ENCODE assay signal across 17 mouse cellular contexts in the genomic region with DNA sequence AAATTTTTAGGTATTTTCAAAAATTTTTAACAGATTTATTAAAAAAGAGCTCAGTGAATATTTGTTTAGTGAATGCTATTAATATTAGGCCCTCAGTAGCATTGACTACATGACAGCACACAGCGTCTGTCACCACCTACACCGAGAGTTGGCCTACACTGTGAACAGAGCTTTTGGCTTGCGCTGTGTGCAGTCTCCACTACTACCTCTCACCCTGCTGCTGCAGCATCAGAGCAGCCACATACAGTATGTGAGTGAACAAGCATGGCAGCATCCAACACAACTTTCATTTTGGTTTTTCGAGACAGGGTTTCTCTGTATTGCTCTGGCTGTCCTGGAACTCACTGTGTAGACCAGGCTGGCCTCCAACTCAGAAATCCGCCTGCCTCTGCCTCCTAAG. TPM values are rescaled to one million over a fixed set of nuclear protein-coding genes. Genes with fewer than 3 reads are reported as not detected.
"Had no signal": no experiment of that assay in that cellular context is flagged by ENCODE, and none has a peak within 500 bp of the region (broad histone marks: within the 10 kb centered on the region; RNA-seq: fewer than 3 reads in every experiment).

No protein-coding gene starts in this region.

- DNase-seq: lung, adult 2 months; lung, postnatal 14 days; lung, postnatal 36 days; right cerebral cortex, postnatal 14 days; thymus, adult 2 months; thymus, postnatal 25 days; thymus, postnatal 4 days had no signal

- ATAC-seq: lung, postnatal 0 days; midbrain, embryonic 13.5 days; midbrain, embryonic 15.5 days had no signal

- H3K4me3 ChIP-seq: lung, embryonic 15.5 days; megakaryocyte, embryonic 14.5 days; midbrain, embryonic 13.5 days; midbrain, embryonic 15.5 days; neural tube, embryonic 12.5 days; stomach, embryonic 15.5 days had no signal

- H3K27ac ChIP-seq: lung, embryonic 15.5 days; macrophage; midbrain, embryonic 13.5 days; midbrain, embryonic 15.5 days; neural tube, embryonic 12.5 days; stomach, embryonic 15.5 days; stomach, postnatal 0 days had no signal

RNA-seq across cellular contexts. Expression of a gene that starts 27.0 kb away (rescaled TPM):
- total RNA-seq: neutrophil, adult 5-6 weeks had no signal
